Mouse (Mus musculus) kidney, adult 2 months (tissue): ENCODE measurements around the gene Psmd11.

ENCODE experiments used
- CTCF ChIP-seq: fragments of 200-500 bp; conservative IDR thresholded peaks from 2 replicates; pipeline ENCODE4 v1.5.1; 2011; ENCODE audit warnings: low read depth, mild to moderate bottlenecking, control low read depth, low read length, moderate library complexity, mixed read lengths; ENCODE audit not compliant: insufficient read depth, insufficient read length
- POLR2A ChIP-seq: fragments of 200-500 bp; IDR thresholded peaks from one replicate; pipeline ENCODE4 v1.6.1; 2011; ENCODE audit warnings: low read depth, low read length, control low read depth

DNA sequence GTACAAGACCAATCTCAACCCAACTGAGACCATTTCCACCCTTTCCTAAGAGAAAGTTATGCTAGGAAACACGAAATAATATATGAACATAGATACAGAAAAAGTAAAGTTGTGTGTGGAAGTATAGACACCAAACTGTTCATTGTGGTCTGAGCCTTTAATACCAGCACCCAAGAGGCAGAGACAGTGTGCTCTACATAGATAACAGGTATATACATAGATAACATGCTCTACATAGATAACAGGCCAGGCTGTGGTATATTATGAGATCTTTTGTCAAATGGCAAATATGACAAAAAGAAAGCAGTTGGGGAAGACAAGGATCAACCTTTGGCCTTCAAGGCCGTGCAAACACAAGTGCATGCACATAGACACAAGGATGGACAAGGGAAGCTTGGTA, 18.0 kb upstream of the Psmd11 start:
- no peak for TF ChIP-seq CTCF
- TF ChIP-seq POLR2A, result no peak
